Mouse (Mus musculus): ENCODE data around the gene Olfr577. TPM values are rescaled to one million over a fixed set of nuclear protein-coding genes. Genes with fewer than 3 reads are reported as not detected.

The Olfr577 gene
- not detected in 2 replicates for polyA plus RNA-seq (2015; fragmentation: Nextera tagmentation; extraction: Ambion mirVana)

DNA sequence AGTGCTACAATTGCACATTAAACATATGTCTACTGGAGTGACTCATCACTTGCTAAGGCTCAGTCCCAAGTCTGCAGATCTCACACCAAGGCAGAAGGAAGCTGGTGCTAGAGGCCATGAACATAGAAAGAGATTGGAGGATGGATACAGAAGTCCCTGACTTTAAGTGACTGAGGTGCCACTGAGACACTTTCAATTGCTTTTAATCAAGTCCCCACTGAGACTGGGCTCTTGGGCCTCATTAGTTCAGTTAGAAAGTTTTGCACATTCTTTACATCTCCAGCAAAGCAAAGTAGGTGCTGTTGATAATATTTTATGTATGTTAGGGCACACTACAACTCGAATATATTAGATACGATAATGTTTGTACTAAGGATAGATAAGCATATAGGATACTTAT, at the start of gene Olfr577:
Olfr577 (minus strand) TSS at position 101 of the 400 bp plus-strand sequence.

DNA sequence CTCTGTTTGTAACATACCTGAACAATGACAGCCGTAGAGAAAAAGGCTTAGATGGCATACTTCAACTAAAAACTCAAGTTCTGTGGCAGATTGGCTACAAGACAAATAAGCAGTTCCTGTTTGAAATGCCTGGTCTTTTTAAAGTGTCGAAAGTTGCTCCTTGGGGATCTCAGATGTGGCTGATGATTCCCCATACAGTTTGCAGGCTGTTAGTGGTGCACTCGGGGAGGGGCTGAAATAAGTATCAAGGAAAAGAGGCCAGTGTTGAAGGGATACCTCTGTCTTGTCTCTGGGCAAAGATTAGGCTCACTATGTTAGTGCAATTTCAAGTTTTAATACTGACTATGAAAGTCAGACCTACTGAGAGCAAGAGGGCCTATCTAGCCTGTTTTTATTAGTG, 13.5 kb upstream of the Olfr577 start, which contains the start of gene Olfr578:
Olfr578 (minus strand) TSS at position 101 of the 400 bp plus-strand sequence.

DNA sequence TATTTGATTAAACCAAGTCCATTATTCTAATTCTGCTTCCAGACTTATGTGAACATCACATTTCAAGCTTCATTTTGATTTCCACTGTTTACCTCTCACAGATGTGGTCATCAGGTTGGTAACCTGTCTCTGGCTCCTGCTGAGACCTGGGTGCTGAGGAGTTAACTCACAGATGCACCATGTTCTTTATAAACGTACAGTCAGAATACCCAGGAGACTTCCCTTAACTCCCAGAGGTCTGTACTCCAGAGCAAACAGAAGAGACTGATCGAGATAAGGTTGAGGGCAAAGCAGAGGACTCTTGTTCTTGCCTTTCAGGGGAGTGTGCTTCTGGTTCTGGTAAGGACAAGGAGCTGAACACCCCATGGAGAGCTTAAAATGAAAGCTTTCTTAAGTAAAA, 13.4 kb downstream of the Olfr577 start, which contains the start of gene Olfr576:
Olfr576 (plus strand) TSS at position 301 of the 400 bp plus-strand sequence.

DNA sequence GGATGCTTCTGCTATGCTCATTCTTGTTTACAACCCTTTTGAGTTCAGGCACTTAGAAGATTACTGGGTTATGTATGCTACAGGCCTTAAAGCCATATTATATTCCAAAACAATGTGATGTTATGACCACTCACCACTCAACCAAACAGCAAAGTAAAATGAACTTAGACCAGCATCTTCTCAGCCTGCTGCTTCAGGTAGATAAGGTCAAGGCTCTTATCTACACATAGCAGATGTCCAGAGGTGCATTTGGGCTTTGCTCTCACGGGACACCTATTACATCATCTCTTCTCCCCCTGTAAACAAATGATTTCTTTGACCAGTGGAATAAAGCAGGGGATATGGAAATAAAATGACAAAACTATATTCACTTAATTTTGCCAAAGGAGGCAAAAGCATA, 17.1 kb downstream of the Olfr577 start, which contains the start of gene Olfr575:
Olfr575 (minus strand) TSS at position 183 of the 400 bp plus-strand sequence.

DNA sequence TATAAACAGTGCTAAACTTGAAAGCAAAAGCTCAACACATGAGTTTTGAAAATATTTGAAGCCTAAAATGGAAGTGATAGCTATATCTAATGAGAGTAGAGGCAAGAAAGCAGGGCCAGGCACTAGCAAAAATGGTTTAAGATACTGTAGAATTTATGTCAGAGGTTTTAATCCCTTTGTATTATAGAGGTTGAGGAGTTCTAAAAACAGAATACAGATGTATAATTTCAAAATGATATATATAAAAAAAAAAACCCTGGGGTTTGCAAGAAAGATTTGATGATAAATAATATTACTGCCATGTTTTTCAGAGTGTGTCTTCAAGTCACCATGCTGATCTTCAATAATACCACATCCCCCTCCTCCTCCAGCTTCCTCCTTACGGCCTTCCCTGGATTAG, 27.6 kb downstream of the Olfr577 start, which contains the start of gene Olfr574:
Olfr574 (plus strand) TSS at position 301 of the 400 bp plus-strand sequence.

DNA sequence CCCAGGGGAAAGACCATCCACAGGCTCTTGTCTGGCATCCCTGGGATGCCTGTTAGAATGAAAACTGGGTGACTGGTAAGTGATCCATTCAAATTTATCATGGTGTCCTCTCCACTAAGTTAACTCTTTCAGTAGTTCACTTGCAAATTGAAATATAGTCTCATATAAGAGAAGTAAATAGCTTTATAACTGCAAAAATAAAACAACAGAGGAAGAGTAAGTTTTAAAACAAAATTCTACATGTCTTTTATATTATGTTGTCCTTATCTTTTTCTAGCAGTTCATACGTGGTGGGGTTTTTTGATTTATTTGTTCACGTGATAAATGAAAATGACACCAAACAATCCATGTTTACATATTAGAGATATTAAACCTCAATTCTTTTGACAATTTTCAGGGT, 33.3 kb downstream of the Olfr577 start, which contains the start of gene Olfr573-ps1:
Olfr573-ps1 (minus strand) TSS at position 101 of the 400 bp plus-strand sequence.

DNA sequence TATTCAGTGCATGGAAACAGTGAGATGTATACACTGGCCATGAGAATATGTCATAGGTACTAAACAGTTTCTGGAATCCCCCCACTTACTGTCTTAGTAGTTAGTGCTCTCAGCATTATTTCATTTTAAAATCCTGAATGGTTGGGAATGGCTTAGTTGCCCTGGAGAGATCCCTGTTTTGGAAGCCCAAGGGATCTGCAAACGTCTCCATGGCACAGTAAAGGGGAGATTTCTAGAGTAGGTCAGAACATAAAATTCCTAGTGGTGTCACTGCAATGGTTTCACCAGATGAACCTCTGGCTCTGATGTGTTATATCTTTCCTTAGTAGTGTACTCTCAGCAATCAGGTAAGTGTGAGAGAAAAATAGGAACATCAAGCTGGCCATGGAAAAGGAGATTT, 51.6 kb downstream of the Olfr577 start, which contains the start of gene Olfr572:
Olfr572 (plus strand) TSS at position 301 of the 400 bp plus-strand sequence.

Other genes starting within 250 kb of the Olfr577 start
- not detected in 2 replicates for gene Olfr559, start 248.5 kb downstream of the Olfr577 start, polyA plus RNA-seq (2015; fragmentation: Nextera tagmentation; extraction: Ambion mirVana)
- not detected in 2 replicates for gene Olfr560, start 216.6 kb downstream of the Olfr577 start, polyA plus RNA-seq (2015; fragmentation: Nextera tagmentation; extraction: Ambion mirVana)
- gene Olfr78, start 216.5 kb downstream of the Olfr577 start, polyA plus RNA-seq (2015; fragmentation: Nextera tagmentation; extraction: Ambion mirVana), result 0.90 and 0.95 TPM in 2 replicates
- 0.09 and 0.23 TPM in 2 replicates for gene Olfr561, start 204.7 kb downstream of the Olfr577 start, polyA plus RNA-seq (2015; fragmentation: Nextera tagmentation; extraction: Ambion mirVana)
- gene Olfr564, start 172.5 kb downstream of the Olfr577 start, polyA plus RNA-seq (2015; fragmentation: Nextera tagmentation; extraction: Ambion mirVana), result not detected in 2 replicates
- gene Olfr566, start 117.2 kb downstream of the Olfr577 start, polyA plus RNA-seq (2015; fragmentation: Nextera tagmentation; extraction: Ambion mirVana), result 0.15 TPM in 1 of 2 replicates, not detected in the other
- gene Olfr568, start 98.8 kb downstream of the Olfr577 start, polyA plus RNA-seq (2015; fragmentation: Nextera tagmentation; extraction: Ambion mirVana), result not detected in 2 replicates
- not detected in 2 replicates for gene Olfr569, start 85.1 kb downstream of the Olfr577 start, polyA plus RNA-seq (2015; fragmentation: Nextera tagmentation; extraction: Ambion mirVana)
- not detected in 2 replicates for gene Olfr570, start 81.4 kb downstream of the Olfr577 start, polyA plus RNA-seq (2015; fragmentation: Nextera tagmentation; extraction: Ambion mirVana)
- gene Olfr571, start 58.4 kb downstream of the Olfr577 start, polyA plus RNA-seq (2015; fragmentation: Nextera tagmentation; extraction: Ambion mirVana), result not detected in 2 replicates
- not detected in 2 replicates for gene Olfr572, start 51.5 kb downstream of the Olfr577 start, polyA plus RNA-seq (2015; fragmentation: Nextera tagmentation; extraction: Ambion mirVana)
- not detected in 2 replicates for gene Olfr573-ps1, start 33.4 kb downstream of the Olfr577 start, polyA plus RNA-seq (2015; fragmentation: Nextera tagmentation; extraction: Ambion mirVana)
- gene Olfr574, start 27.5 kb downstream of the Olfr577 start, polyA plus RNA-seq (2015; fragmentation: Nextera tagmentation; extraction: Ambion mirVana), result not detected in 2 replicates
- not detected in 2 replicates for gene Olfr575, start 17.2 kb downstream of the Olfr577 start, polyA plus RNA-seq (2015; fragmentation: Nextera tagmentation; extraction: Ambion mirVana)
- gene Olfr576, start 13.3 kb downstream of the Olfr577 start, polyA plus RNA-seq (2015; fragmentation: Nextera tagmentation; extraction: Ambion mirVana), result not detected in 2 replicates
- gene Olfr578, start 13.4 kb upstream of the Olfr577 start, polyA plus RNA-seq (2015; fragmentation: Nextera tagmentation; extraction: Ambion mirVana), result not detected in 2 replicates
- not detected in 2 replicates for gene Olfr582, start 62.1 kb upstream of the Olfr577 start, polyA plus RNA-seq (2015; fragmentation: Nextera tagmentation; extraction: Ambion mirVana)
- not detected in 2 replicates for gene Olfr583, start 75.4 kb upstream of the Olfr577 start, polyA plus RNA-seq (2015; fragmentation: Nextera tagmentation; extraction: Ambion mirVana)
- not detected in 2 replicates for gene Olfr584, start 105.9 kb upstream of the Olfr577 start, polyA plus RNA-seq (2015; fragmentation: Nextera tagmentation; extraction: Ambion mirVana)
- not detected in 2 replicates for gene Olfr585, start 121.8 kb upstream of the Olfr577 start, polyA plus RNA-seq (2015; fragmentation: Nextera tagmentation; extraction: Ambion mirVana)
- not detected in 2 replicates for gene Olfr586, start 149.7 kb upstream of the Olfr577 start, polyA plus RNA-seq (2015; fragmentation: Nextera tagmentation; extraction: Ambion mirVana)
- not detected in 2 replicates for gene Olfr588-ps1, start 164.9 kb upstream of the Olfr577 start, polyA plus RNA-seq (2015; fragmentation: Nextera tagmentation; extraction: Ambion mirVana)
- gene Olfr589, start 180.4 kb upstream of the Olfr577 start, polyA plus RNA-seq (2015; fragmentation: Nextera tagmentation; extraction: Ambion mirVana), result not detected in 2 replicates
- gene Olfr591, start 202.4 kb upstream of the Olfr577 start, polyA plus RNA-seq (2015; fragmentation: Nextera tagmentation; extraction: Ambion mirVana), result not detected in 2 replicates
- not detected in 2 replicates for gene Olfr592, start 208.9 kb upstream of the Olfr577 start, polyA plus RNA-seq (2015; fragmentation: Nextera tagmentation; extraction: Ambion mirVana)
- gene Olfr593, start 235.9 kb upstream of the Olfr577 start, polyA plus RNA-seq (2015; fragmentation: Nextera tagmentation; extraction: Ambion mirVana), result not detected in 2 replicates
- not detected in 2 replicates for gene Olfr594, start 241.1 kb upstream of the Olfr577 start, polyA plus RNA-seq (2015; fragmentation: Nextera tagmentation; extraction: Ambion mirVana)